Mouse (Mus musculus) liver, postnatal 0 days (tissue): Measurements from ENCODE around the gene Hes7.
A peak's percentile ranks its signal among the peaks of the same experiment; 100 is the strongest.

Experiments used
- CTCF ChIP-seq: sonication (generic); IDR thresholded peaks from 2 replicates; pipeline ENCODE4 v1.5.1; 2016; ENCODE audit warnings: antibody characterized with exemption, low read depth
- EP300 ChIP-seq: IDR thresholded peaks from 2 replicates; pipeline ENCODE4 v1.6.1; 2016; ENCODE audit warnings: antibody characterized with exemption, low read depth, mild to moderate bottlenecking

GRCm38 (mm10) chr11:69094697-69095429 lies 25.3 kb upstream of the Hes7 start, which contains the start of gene Per1:
- TF ChIP-seq EP300 = peak; percentile 91
- no peak for TF ChIP-seq CTCF
